Mouse (Mus musculus) kidney, adult 2 months (tissue): ENCODE measurements around the gene Gm21693. TPM values are rescaled to one million over a fixed set of nuclear protein-coding genes. Genes with fewer than 3 reads are reported as not detected.
"Not testable (repeated sequence)": the region's sequence is repeated elsewhere in the genome, so short reads cannot be mapped to it uniquely, and the experiment has no call there.

Experiments
- DNase-seq: peaks from one replicate; pipeline ENCODE4 v3.0.0; 2021
- H3K27ac ChIP-seq: fragments of 200-500 bp; 2 replicates; pipeline ENCODE4 v1.5.1; 2012; ENCODE audit warnings: low read depth, low read length, control low read depth, inconsistent platforms; ENCODE audit not compliant: insufficient read depth
- H3K27me3 ChIP-seq: fragments of 200-500 bp; replicated peaks from 2 replicates; pipeline ENCODE4 v1.6.1; 2012; ENCODE audit warnings: mild to moderate bottlenecking, moderate library complexity, low read length, inconsistent platforms; ENCODE audit not compliant: control insufficient read depth, insufficient read depth
- H3K36me3 ChIP-seq: fragments of 200-500 bp; 2 replicates; pipeline ENCODE4 v1.6.1; 2012; ENCODE audit warnings: mild to moderate bottlenecking, moderate library complexity, low read length, inconsistent platforms; ENCODE audit not compliant: control insufficient read depth, insufficient read depth
- H3K4me1 ChIP-seq: fragments of 200-500 bp; 2 replicates; pipeline ENCODE4 v1.6.1; 2011; ENCODE audit warnings: low read length; ENCODE audit not compliant: control insufficient read depth, insufficient read depth
- H3K4me3 ChIP-seq: fragments of 200-500 bp; 2 replicates; pipeline ENCODE4 v1.5.1; 2011; ENCODE audit warnings: mild to moderate bottlenecking, low read depth, low read length, control low read depth; ENCODE audit not compliant: insufficient read depth
- WGBS: fragments of 180-500 bp; shearing (Covaris S2); methylation state at CpG from one replicate; pipeline ENCODE4 v1.1.7; 2018; 5-methylcytosine and 5-hydroxymethylcytosine counted together
- polyA plus RNA-seq: library from polyadenylated mRNA; depleted of rRNA; stranded (reverse); fragments of >200 nt; gene quantifications from 2 replicates; pipeline ENCODE4 v1.2.3, GENCODE M21; 2012; rRNA removed

The Gm21693 gene
- not detected in 2 replicates for polyA plus RNA-seq

DNA sequence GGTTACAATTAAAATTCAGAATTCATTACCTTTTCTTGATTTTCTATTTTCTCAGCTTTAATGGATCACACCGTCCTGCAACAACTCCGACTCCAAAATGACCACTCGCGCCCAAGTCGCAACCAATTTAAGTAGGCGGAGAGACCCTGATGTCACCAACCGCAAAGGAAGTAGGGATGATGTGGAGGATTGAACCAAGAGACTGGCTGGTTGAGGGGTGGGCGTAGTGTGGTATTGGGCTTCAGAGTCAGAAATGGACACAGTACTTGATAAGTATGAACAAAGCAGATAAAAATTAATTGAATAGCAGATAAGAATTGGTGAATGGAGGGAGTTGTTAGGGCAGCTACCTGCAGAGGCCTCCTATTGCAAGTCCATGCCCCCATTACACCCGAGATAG, at the start of gene Gm21693:
Gene Gm21693 (minus strand): TSS at position 101 of the 400 bp plus-strand sequence.
- not testable (repeated sequence) for H3K4me3 ChIP-seq, H3K27me3 ChIP-seq, H3K4me1 ChIP-seq, DNase-seq, H3K27ac ChIP-seq, H3K36me3 ChIP-seq
- no CpG with 5 or more reads among the region's 9 CpGs for WGBS

DNA sequence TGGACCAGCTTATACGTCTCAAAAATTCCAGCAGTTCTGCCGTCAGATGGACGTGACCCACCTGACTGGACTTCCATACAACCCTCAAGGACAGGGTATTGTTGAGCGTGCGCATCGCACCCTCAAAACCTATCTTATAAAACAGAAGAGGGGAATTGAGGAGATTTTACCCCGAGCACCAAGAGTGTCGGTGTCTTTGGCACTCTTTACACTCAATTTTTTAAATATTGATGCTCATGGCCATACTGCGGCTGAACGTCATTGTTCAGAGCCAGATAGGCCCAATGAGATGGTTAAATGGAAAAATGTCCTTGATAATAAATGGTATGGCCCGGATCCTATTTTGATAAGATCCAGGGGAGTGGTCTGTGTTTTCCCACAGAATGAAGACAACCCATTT, 4.5 kb downstream of the Gm21693 start:
- DNase-seq = peak; percentile 0
- not testable (repeated sequence) for H3K36me3 ChIP-seq, H3K27me3 ChIP-seq, H3K4me1 ChIP-seq, H3K4me3 ChIP-seq, H3K27ac ChIP-seq
- 100% methylated on average over 1 of the region's 11 CpGs for WGBS

DNA sequence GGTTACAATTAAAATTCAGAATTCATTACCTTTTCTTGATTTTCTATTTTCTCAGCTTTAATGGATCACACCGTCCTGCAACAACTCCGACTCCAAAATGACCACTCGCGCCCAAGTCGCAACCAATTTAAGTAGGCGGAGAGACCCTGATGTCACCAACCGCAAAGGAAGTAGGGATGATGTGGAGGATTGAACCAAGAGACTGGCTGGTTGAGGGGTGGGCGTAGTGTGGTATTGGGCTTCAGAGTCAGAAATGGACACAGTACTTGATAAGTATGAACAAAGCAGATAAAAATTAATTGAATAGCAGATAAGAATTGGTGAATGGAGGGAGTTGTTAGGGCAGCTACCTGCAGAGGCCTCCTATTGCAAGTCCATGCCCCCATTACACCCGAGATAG, 38.8 kb downstream of the Gm21693 start, which contains the start of gene Gm21677:
Gene Gm21677 (minus strand): TSS at position 101 of the 400 bp plus-strand sequence.
- no CpG with 5 or more reads among the region's 9 CpGs for WGBS
- not testable (repeated sequence) for H3K4me1 ChIP-seq, H3K4me3 ChIP-seq, H3K27me3 ChIP-seq, H3K36me3 ChIP-seq, H3K27ac ChIP-seq, DNase-seq

Other genes with a start within 250 kb of the Gm21693 start
- not detected in 2 replicates for gene Gm21677, start 38.9 kb downstream of the Gm21693 start, polyA plus RNA-seq
- gene Gm21704, start 64.8 kb upstream of the Gm21693 start, polyA plus RNA-seq = not detected in 2 replicates
- gene Gm21708, start 64.8 kb upstream of the Gm21693 start, polyA plus RNA-seq = not detected in 2 replicates